Mouse (Mus musculus): ENCODE results near the gene Cyp2c69.
"Not testable (repeated sequence)": the region's sequence is repeated elsewhere in the genome, so short reads cannot be mapped to it uniquely, and the experiment has no call there.

The Cyp2c69 gene

GRCm38 (mm10) chr19:39886699-39887098 is at the start of gene Cyp2c69:
Cyp2c69 (minus strand) TSS chr19:39886799.
- not testable (repeated sequence) for DNase-seq (ENCODE audit: low read depth, low spot score)

- DNase-seq (ENCODE audit: low read depth, low spot score): no peak
Observed at GRCm38 (mm10) chr19:39935396-39935795, 48.8 kb upstream of the Cyp2c69 start.

- DNase-seq (ENCODE audit: low read depth, low spot score): no peak
Observed at GRCm38 (mm10) chr19:39930032-39930431, 43.4 kb upstream of the Cyp2c69 start.

- no peak for DNase-seq (ENCODE audit: low read depth, low spot score)
Observed at GRCm38 (mm10) chr19:39901656-39902055, 15.1 kb upstream of the Cyp2c69 start.

GRCm38 (mm10) chr19:39890079-39890478 is 3.5 kb upstream of the Cyp2c69 start:
- DNase-seq (ENCODE audit: low read depth, low spot score): not testable (repeated sequence)

- no peak for DNase-seq (ENCODE audit: low read depth, low spot score)
Observed at GRCm38 (mm10) chr19:39866133-39866532, 20.5 kb downstream of the Cyp2c69 start.

GRCm38 (mm10) chr19:39820931-39821330 is 65.7 kb downstream of the Cyp2c69 start:
- DNase-seq (ENCODE audit: low read depth, low spot score): not testable (repeated sequence)

GRCm38 (mm10) chr19:39816400-39816799 is 70.2 kb downstream of the Cyp2c69 start:
- DNase-seq (ENCODE audit: low read depth, low spot score): not testable (repeated sequence)

- not testable (repeated sequence) for DNase-seq (ENCODE audit: low read depth, low spot score)
Observed at GRCm38 (mm10) chr19:39815991-39816390, 70.6 kb downstream of the Cyp2c69 start.

GRCm38 (mm10) chr19:39812714-39813113 is 73.9 kb downstream of the Cyp2c69 start, which contains the start of gene Cyp2c40:
Cyp2c40 (minus strand) TSS chr19:39812814.
- not testable (repeated sequence) for DNase-seq (ENCODE audit: low read depth, low spot score)

All from A20 (cell line).